Mouse (Mus musculus) Muller cell, postnatal 12 days (primary cell): ENCODE measurements around the gene Slc25a10.

Experiments used
- DNase-seq: peaks from one replicate; pipeline ENCODE4 v3.0.0-alpha.2; 2015; ENCODE audit errors: inconsistent ontology term

Slc25a10 gene

DNA sequence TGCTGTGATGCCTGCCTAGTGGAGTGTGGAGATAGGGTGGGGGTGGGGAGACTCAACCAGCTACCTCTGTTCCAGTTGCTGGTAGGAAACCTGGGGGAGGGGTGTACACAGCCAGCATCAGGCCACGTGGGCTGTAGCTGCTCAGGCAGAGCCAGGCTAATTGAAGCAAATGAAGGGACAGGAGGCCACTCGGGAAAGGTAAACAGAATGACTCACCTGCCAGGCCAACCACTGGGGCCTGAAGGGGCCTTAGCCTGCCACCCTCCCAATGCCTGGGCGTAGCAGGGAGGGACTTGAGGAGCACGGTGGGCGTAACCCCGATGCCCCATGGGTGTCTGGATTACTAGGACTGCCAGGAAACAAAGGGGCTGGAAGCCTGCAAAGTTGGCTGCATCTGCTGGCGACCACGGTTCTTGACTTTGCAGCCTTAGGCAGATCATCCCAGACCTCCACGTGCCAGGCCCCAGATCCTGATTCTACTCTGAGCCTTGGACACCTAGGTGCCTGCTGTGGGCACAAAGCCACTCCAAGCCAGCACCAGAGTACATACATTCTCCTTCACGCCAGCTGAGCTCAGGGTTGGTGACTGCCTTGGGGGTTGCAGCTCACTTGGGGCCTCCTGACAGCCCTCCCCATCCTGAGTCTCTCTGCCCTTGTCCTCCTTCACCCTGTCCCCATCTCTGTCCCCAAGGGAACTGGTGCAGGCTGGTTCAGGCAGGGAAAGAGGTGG, 47.8 kb downstream of the Slc25a10 start:
- DNase-seq, result no peak

DNA sequence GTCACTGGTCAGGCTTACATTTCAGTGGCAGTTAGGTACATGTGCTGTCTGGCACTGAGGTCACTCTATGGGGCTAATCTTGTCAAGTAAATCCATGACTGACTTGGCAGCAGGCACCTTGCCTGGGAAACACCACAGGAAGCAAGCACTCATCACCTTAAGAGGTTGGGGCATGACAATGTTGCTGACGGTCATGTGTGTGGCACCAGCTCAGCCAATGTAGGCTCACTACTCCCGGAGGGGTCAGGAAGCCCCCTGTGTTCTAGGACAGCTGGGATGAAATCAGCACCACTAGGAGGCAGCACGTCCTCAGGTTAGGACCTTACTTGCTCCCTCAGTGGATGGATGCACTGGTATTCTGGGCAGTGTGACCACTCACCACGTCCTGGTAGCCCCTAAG, 50.3 kb downstream of the Slc25a10 start:
- DNase-seq, result no peak

DNA sequence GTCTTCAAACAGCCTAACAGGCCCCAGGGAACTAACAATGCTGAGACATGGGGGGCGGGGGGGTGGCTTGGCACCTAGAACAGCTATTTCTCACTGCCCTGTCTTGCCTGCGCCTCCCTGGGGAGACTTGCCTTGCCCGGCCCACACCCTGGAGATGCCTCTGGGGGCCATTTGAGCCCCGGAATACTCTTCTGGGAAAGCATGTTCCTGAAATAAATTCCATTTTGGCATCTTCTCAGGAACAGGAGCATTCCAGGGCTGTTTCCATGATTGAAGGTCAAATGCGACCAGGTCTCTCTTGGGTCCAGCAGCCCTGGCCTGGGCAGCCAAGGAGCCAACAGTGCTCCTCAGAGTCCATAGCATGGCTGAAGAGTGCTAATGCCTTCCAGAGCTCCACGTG, 50.7 kb downstream of the Slc25a10 start:
- DNase-seq, result no peak

DNA sequence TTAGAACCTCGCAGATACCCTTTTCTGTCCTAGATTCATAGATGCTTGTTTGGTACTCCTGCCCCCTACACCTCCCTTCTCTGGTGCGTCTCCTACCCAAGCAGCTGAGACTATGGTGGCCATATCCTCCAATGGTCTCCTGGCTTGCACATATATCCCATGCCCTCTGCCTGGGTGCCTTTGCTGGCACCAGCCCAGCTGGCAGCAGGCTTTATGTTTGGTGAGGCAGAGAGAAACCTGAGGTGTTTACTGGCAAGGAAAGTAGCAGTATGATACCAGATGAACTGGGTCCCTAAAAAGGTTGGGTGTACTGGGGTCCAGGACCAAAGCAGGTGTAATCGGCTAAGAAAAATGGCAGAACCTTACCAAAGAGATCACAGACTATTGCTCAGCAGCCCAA, 54.3 kb downstream of the Slc25a10 start:
- DNase-seq, result no peak

DNA sequence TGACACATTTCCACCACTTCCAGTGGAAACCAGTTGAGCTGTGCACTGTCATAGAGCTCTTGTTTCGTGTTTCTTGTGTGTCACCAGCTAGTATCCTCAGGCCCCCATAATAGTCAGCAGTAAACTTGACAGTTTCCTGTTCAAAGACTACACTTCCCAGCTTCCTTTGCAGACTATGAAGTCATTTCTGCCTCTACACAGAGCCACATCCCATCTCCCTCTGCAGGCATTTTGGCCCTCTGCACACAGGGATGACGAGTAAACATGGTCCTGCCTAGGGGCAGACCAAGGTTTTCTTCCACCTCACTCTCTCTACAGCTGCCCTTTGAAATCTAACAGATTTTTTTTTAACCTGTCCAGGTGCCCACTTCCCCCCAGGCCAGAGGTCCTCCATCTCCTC, 55.8 kb downstream of the Slc25a10 start:
- DNase-seq, result no peak

DNA sequence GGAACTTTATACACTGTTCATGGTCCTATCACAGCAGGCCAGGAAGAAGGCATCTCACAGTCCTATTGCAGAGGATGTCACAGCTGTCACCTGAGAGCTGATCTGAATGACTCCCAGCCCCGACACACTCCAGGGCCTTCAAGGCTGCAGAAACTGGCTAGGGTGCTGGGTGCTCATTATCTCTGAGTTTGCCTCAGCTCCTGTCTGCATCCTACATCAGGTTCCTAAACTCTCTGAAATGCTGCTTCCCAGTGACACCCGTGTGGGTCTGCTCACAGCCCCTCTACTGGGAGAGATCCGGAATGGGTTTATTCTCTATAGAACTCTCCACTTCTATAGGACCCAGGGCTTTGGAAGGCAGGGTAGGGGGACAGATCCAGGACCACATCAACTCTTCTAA, 56.6 kb downstream of the Slc25a10 start:
- no peak for DNase-seq

DNA sequence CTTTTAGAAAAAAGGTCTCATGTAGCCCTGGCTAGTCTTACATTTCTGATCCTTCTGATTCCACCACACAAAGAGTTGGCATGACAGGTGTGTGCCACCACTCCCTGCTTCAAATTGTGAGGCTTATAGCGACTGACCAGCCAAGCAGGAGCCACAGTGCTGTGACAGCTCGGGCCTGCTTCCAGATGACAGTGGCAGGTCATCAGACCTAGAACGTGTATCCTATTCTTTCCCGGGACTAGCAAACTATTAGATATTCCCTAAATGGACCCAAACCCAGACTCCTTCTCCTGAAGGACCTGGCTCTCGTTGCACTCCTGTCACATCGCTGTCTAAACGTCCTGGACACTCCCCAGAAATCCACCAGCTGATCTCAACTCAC, 57.1 kb downstream of the Slc25a10 start:
- no peak for DNase-seq
